In genomic region chr6:122820071-122820798, GRCm38 (mm10) we compare ENCODE assay signal across 8 mouse cellular contexts. TPM values are rescaled to one million over a fixed set of nuclear protein-coding genes. Genes with fewer than 3 reads are reported as not detected.
DNase-seq lines count a peak whose midpoint lies in the region; ATAC-seq and TF ChIP-seq lines count a peak whose summit lies in the region.

No protein-coding gene starts in this region.

- DNase-seq in left cerebral cortex, adult 2 months (ENCODE audit: extremely low spot score in 1 of 2, low spot score in 2 of 2), result peak; percentile 38 to 43
- DNase-seq in left cerebral cortex, adult 8-10 months (ENCODE audit: low spot score in 2 of 2), result no peak
- DNase-seq in cerebellum, adult 11 months, result peak; percentile 44
- no peak for DNase-seq in liver, embryonic 14.5 days (ENCODE audit: low read depth in 3 of 3, low spot score in 3 of 3)
- peak; percentile 58 to 65 for DNase-seq in thymus, postnatal 36 days

- no peak for TF ChIP-seq POLR2A in myocyte (IDR thresholded peaks at IDR 0.05; ENCODE audit: insufficient read length, low read depth)

- peaks cover 40% of the 10 kb centered on the region for H3K4me1 ChIP-seq in forebrain, embryonic 13.5 days
- H3K4me1 ChIP-seq in liver, embryonic 14.5 days (replicated peaks; ENCODE audit: control insufficient read depth in 2 of 2, insufficient read depth in 2 of 2, low read length in 1 of 2), result peaks cover 15 to 23% of the 10 kb centered on the region in 2 experiments

- peaks cover 15% of the 10 kb centered on the region for H3K79me2 ChIP-seq in myocyte (ENCODE audit: control insufficient read depth, insufficient read depth)

- peak overlapping the region; percentile 65 for H3K4me3 ChIP-seq in left cerebral cortex, adult 2 months
- peak overlapping the region; percentile 91 for H3K4me3 ChIP-seq in forebrain, embryonic 13.5 days
- H3K4me3 ChIP-seq in liver, embryonic 14.5 days (ENCODE audit: insufficient read depth in 1 of 2, low read depth in 2 of 2, low read length in 2 of 2), result peak overlapping the region; percentile 75 to 91
- peak overlapping the region; percentile 74 for H3K4me3 ChIP-seq in myocyte

- TF ChIP-seq CTCF in left cerebral cortex, adult 2 months (IDR thresholded peaks at IDR 0.05), result no peak
- no peak for TF ChIP-seq CTCF in liver, embryonic 14.5 days (IDR thresholded peaks at IDR 0.05; ENCODE audit: low read depth)

- peak; percentile 76 for ATAC-seq in forebrain, embryonic 13.5 days
- ATAC-seq in inflammation-experienced regulatory T-cells, adult 6 months, result peak; percentile 23
- ATAC-seq in liver, embryonic 14.5 days (ENCODE audit: insufficient read depth), result peak; percentile 64

- peak overlapping the region; percentile 82 for H3K4me2 ChIP-seq in forebrain, embryonic 13.5 days
- H3K4me2 ChIP-seq in liver, embryonic 14.5 days (ENCODE audit: low read depth), result peak overlapping the region; percentile 100
- H3K4me2 ChIP-seq in myocyte (ENCODE audit: low read depth), result peak overlapping the region; percentile 91

- 0% methylated on average over 27 of the region's 38 CpGs for WGBS in forebrain, embryonic 13.5 days
- 1% methylated on average over 38 of the region's 38 CpGs for WGBS in liver, embryonic 14.5 days (ENCODE audit: insufficient replicate concordance)

- peak overlapping the region; percentile 77 for H3K27ac ChIP-seq in left cerebral cortex, adult 2 months
- no peak overlapping the region for H3K27ac ChIP-seq in forebrain, embryonic 13.5 days
- H3K27ac ChIP-seq in liver, embryonic 14.5 days, result peak overlapping the region; percentile 31; the same call in 1 of the 2 replicates

- peak overlapping the region; percentile 94 for H3K9ac ChIP-seq in forebrain, embryonic 13.5 days
- peak overlapping the region; percentile 95 for H3K9ac ChIP-seq in liver, embryonic 14.5 days (replicated peaks)

- TF ChIP-seq EP300 in liver, embryonic 14.5 days (IDR thresholded peaks at IDR 0.05; ENCODE audit: low read depth), result no peak

- H3ac ChIP-seq in myocyte (ENCODE audit: control insufficient read depth, insufficient read length), result peak overlapping the region; percentile 62

- H3K9me3 ChIP-seq in forebrain, embryonic 13.5 days (replicated peaks), result no peaks in the 10 kb centered on the region
- H3K9me3 ChIP-seq in liver, embryonic 14.5 days (ENCODE audit: control insufficient read depth, low read length), result no peaks in the 10 kb centered on the region

- no peaks in the 10 kb centered on the region for H3K27me3 ChIP-seq in forebrain, embryonic 13.5 days
- H3K27me3 ChIP-seq in liver, embryonic 14.5 days (ENCODE audit: control insufficient read depth, insufficient read depth, low read length), result peaks cover 8% of the 10 kb centered on the region
- no peaks in the 10 kb centered on the region for H3K27me3 ChIP-seq in myocyte (ENCODE audit: control insufficient read depth, insufficient read depth, insufficient read length)

- intact Hi-C loops in left cerebral cortex, adult 2 months (cut with DNase I), result no loop called here

- H3K36me3 ChIP-seq in forebrain, embryonic 13.5 days (ENCODE audit: poor library complexity, severe bottlenecking), result peaks cover 6% of the 10 kb centered on the region; the same call in 1 of the 2 replicates
- no peaks in the 10 kb centered on the region for H3K36me3 ChIP-seq in liver, embryonic 14.5 days (replicated peaks; ENCODE audit: control insufficient read depth, insufficient read depth, low read depth)
- no peaks in the 10 kb centered on the region for H3K36me3 ChIP-seq in myocyte (ENCODE audit: control insufficient read depth, insufficient read depth)

TF ChIP-seq in myocyte, 11 proteins besides CTCF, POLR2A, EP300 and RAD21:
- no peak for TF ChIP-seq MYOG (IDR thresholded peaks at IDR 0.05; ENCODE audit: control insufficient read depth in 1 of 3, insufficient read depth in 1 of 3, insufficient read length in 2 of 3, low read depth in 2 of 3)
- TF ChIP-seq CEBPB (IDR thresholded peaks at IDR 0.05; ENCODE audit: insufficient read depth, poor library complexity, severe bottlenecking), result no peak
- TF ChIP-seq USF1 (IDR thresholded peaks at IDR 0.05; ENCODE audit: low read depth), result no peak
- TF ChIP-seq MAX (IDR thresholded peaks at IDR 0.05; ENCODE audit: low read depth), result no peak
- TF ChIP-seq REST (IDR thresholded peaks at IDR 0.05; ENCODE audit: insufficient read depth, insufficient read length), result no peak
- no peak for TF ChIP-seq E2F4 (IDR thresholded peaks at IDR 0.05; ENCODE audit: insufficient read depth)
- TF ChIP-seq TCF12 (IDR thresholded peaks at IDR 0.05; ENCODE audit: insufficient read depth, poor library complexity, severe bottlenecking), result no peak
- no peak for TF ChIP-seq MYOD1 (IDR thresholded peaks at IDR 0.05; ENCODE audit: control insufficient read depth in 1 of 3, insufficient read length in 2 of 3, low read depth in 2 of 3)
- TF ChIP-seq SRF (IDR thresholded peaks at IDR 0.05; ENCODE audit: control insufficient read depth, insufficient read length, low read depth), result no peak
- TF ChIP-seq POLR2AphosphoS2 (IDR thresholded peaks at IDR 0.05; ENCODE audit: insufficient read length, low read depth), result no peak
- no peak for TF ChIP-seq TCF3 (IDR thresholded peaks at IDR 0.05; ENCODE audit: insufficient read length, low read depth)

RNA-seq across cellular contexts. Expression of gene Foxj2, which starts 0.5 kb away (rescaled TPM):
- total RNA-seq in left cerebral cortex, adult 2 months (2021), result 10 to 100 TPM; 28.4 to 29.2 TPM
- total RNA-seq in left cerebral cortex, adult 8-10 months (2022), result 10 to 100 TPM; 27.5 to 28.4 (median 28.0) TPM
- polyA plus RNA-seq in forebrain, embryonic 13.5 days (2015; fragmentation: Nextera tagmentation; extraction: Ambion mirVana), result 4.4 and 4.5 TPM in 2 replicates
- 10 to 100 TPM in 1 of 3 experiments, 1 to 10 TPM in 2; 6.6 to 10.9 (median 9.3) TPM for polyA plus RNA-seq in inflammation-experienced regulatory T-cells, adult 6 months (2017; shearing (Covaris generic))
- polyA plus RNA-seq in liver, embryonic 14.5 days (2012; rRNA removed), result 1.3 TPM in 2 replicates
- 1.1 and 1.3 TPM in 2 replicates for polyA plus RNA-seq in liver, embryonic 14.5 days (2014; fragmentation: Nextera tagmentation; extraction: Ambion mirVana)
- 9.7 TPM for polyA plus RNA-seq in myocyte (2012; fragmentation: generic; extraction: Trizol)

RNA-seq across cellular contexts. Expression of gene Slc2a3, which starts 18.8 kb away (rescaled TPM):
- 100 to 1,000 TPM; 111 to 128 TPM for total RNA-seq in left cerebral cortex, adult 2 months (2021)
- total RNA-seq in left cerebral cortex, adult 8-10 months (2022), result 100 to 1,000 TPM in 3 of 4 experiments, 10 to 100 TPM in 1; 95.5 to 112 (median 107) TPM
- 9.3 and 12.5 TPM in 2 replicates for polyA plus RNA-seq in forebrain, embryonic 13.5 days (2015; fragmentation: Nextera tagmentation; extraction: Ambion mirVana)
- 10 to 100 TPM; 59.4 to 80.7 (median 70.8) TPM for polyA plus RNA-seq in inflammation-experienced regulatory T-cells, adult 6 months (2017; shearing (Covaris generic))
- 8.7 and 9.6 TPM in 2 replicates for polyA plus RNA-seq in liver, embryonic 14.5 days (2012; rRNA removed)
- polyA plus RNA-seq in liver, embryonic 14.5 days (2014; fragmentation: Nextera tagmentation; extraction: Ambion mirVana), result 13.9 and 16.0 TPM in 2 replicates
- 1.2 TPM for polyA plus RNA-seq in myocyte (2012; fragmentation: generic; extraction: Trizol)

RNA-seq across cellular contexts. Expression of gene C3ar1, which starts 35.7 kb away (rescaled TPM):
- total RNA-seq in left cerebral cortex, adult 2 months (2021), result under 1 TPM; 0.47 to 0.75 TPM
- 1 to 10 TPM in 3 of 4 experiments, under 1 TPM in 1; 0.78 to 6.1 (median 2.8) TPM for total RNA-seq in left cerebral cortex, adult 8-10 months (2022)
- polyA plus RNA-seq in forebrain, embryonic 13.5 days (2015; fragmentation: Nextera tagmentation; extraction: Ambion mirVana), result 0.58 and 0.89 TPM in 2 replicates
- under 1 TPM; 0.24 to 0.46 (median 0.38) TPM for polyA plus RNA-seq in inflammation-experienced regulatory T-cells, adult 6 months (2017; shearing (Covaris generic))
- 0.55 and 0.57 TPM in 2 replicates for polyA plus RNA-seq in liver, embryonic 14.5 days (2012; rRNA removed)
- 0.59 and 0.66 TPM in 2 replicates for polyA plus RNA-seq in liver, embryonic 14.5 days (2014; fragmentation: Nextera tagmentation; extraction: Ambion mirVana)
- polyA plus RNA-seq in myocyte (2012; fragmentation: generic; extraction: Trizol), result 0.19 TPM

RNA-seq across cellular contexts. Expression of gene Necap1, which starts 54.0 kb away (rescaled TPM):
- 100 to 1,000 TPM; 171 to 192 TPM for total RNA-seq in left cerebral cortex, adult 2 months (2021)
- 100 to 1,000 TPM; 179 to 215 (median 196) TPM for total RNA-seq in left cerebral cortex, adult 8-10 months (2022)
- 85.5 and 86.7 TPM in 2 replicates for polyA plus RNA-seq in forebrain, embryonic 13.5 days (2015; fragmentation: Nextera tagmentation; extraction: Ambion mirVana)
- polyA plus RNA-seq in inflammation-experienced regulatory T-cells, adult 6 months (2017; shearing (Covaris generic)), result 10 to 100 TPM; 36.9 to 60.8 (median 55.5) TPM
- 13.6 and 13.8 TPM in 2 replicates for polyA plus RNA-seq in liver, embryonic 14.5 days (2012; rRNA removed)
- polyA plus RNA-seq in liver, embryonic 14.5 days (2014; fragmentation: Nextera tagmentation; extraction: Ambion mirVana), result 17.9 and 20.1 TPM in 2 replicates
- polyA plus RNA-seq in myocyte (2012; fragmentation: generic; extraction: Trizol), result 21.9 TPM

Comparison
In these comparisons a context has a peak if more than half of its experiments do, and no peak if none do; other contexts are left out.
1. DNase-seq: peak in left cerebral cortex, adult 2 months (2 of 2), cerebellum, adult 11 months (single experiment) and thymus, postnatal 36 days (2 of 2); none in left cerebral cortex, adult 8-10 months (0 of 2) and liver, embryonic 14.5 days (0 of 3).
2. ATAC-seq: peak in every context shown above with its lines; median percentile 76 in forebrain, embryonic 13.5 days; 64 in liver, embryonic 14.5 days; 23 in inflammation-experienced regulatory T-cells, adult 6 months.
3. Peak in every context shown above with its lines, with median percentiles within 50 percentile points of each other: H3K4me3 ChIP-seq and H3K4me2 ChIP-seq.